Mouse (Mus musculus) adrenal gland, postnatal 4 days (tissue): ENCODE data around the gene Wdr45. TPM values are rescaled to one million over a fixed set of nuclear protein-coding genes. Genes with fewer than 3 reads are reported as not detected.

Source experiments
- DNase-seq, 2 experiments: peaks; one replicate each; pipeline ENCODE4 v3.0.0; 2021 to 2022; ENCODE audit warnings: low spot score in 2 of 2, mixed read lengths in 2 of 2
- total RNA-seq, 2 experiments: library from RNA; stranded (reverse); gene quantifications; 2 replicates each; pipeline ENCODE4 v1.2.3; 2021

The Wdr45 gene
- total RNA-seq, 2 experiments from 2014 or later: 68.0 to 75.4 TPM

GRCm38 (mm10) chrX:7763631-7764393 is 49.7 kb downstream of the Wdr45 start:
- no peak for DNase-seq

GRCm38 (mm10) chrX:7764657-7765280 is 50.6 kb downstream of the Wdr45 start:
- no peak for DNase-seq

GRCm38 (mm10) chrX:7765281-7765670 is 51.1 kb downstream of the Wdr45 start:
- DNase-seq: no peak

GRCm38 (mm10) chrX:7765764-7766163 is 51.6 kb downstream of the Wdr45 start:
- no peak for DNase-seq

GRCm38 (mm10) chrX:7769302-7770017 is 55.3 kb downstream of the Wdr45 start:
- no peak for DNase-seq

GRCm38 (mm10) chrX:7772766-7773165 is 58.6 kb downstream of the Wdr45 start:
- no peak for DNase-seq

- no peak for DNase-seq
Measured at GRCm38 (mm10) chrX:7775501-7776205, 61.5 kb downstream of the Wdr45 start.

GRCm38 (mm10) chrX:7776329-7777082 is 62.4 kb downstream of the Wdr45 start:
- no peak for DNase-seq

Other genes with a start within 250 kb of the Wdr45 start
- gene Foxp3, start 140.7 kb upstream of the Wdr45 start, total RNA-seq: under 1 TPM; 0.20 to 0.40 TPM
- 1 to 10 TPM; 6.0 to 6.7 TPM for gene Ppp1r3f, start 140.1 kb upstream of the Wdr45 start, total RNA-seq
- 10 to 100 TPM; 18.2 to 27.0 TPM for gene Ccdc22, start 108.8 kb upstream of the Wdr45 start, total RNA-seq
- gene Cacna1f, start 107.2 kb upstream of the Wdr45 start, total RNA-seq: under 1 TPM in 1 of 2 experiments, not detected in 1; 0.06 TPM
- gene Syp, start 75.9 kb upstream of the Wdr45 start, total RNA-seq: 10 to 100 TPM; 77.4 to 93.2 TPM
- 10 to 100 TPM; 16.4 to 18.7 TPM for gene Prickle3, start 57.1 kb upstream of the Wdr45 start, total RNA-seq
- 100 to 1,000 TPM in 1 of 2 experiments, 10 to 100 TPM in 1; 87.4 to 102 TPM for gene Plp2, start 42.9 kb upstream of the Wdr45 start, total RNA-seq
- gene Magix, start 33.1 kb upstream of the Wdr45 start, total RNA-seq: 1 to 10 TPM in 1 of 2 experiments, under 1 TPM in 1; 0.42 to 1.4 TPM
- 10 to 100 TPM; 47.7 to 48.2 TPM for gene Gpkow, start 17.2 kb upstream of the Wdr45 start, total RNA-seq
- gene Gm45208, start 7.9 kb downstream of the Wdr45 start, total RNA-seq: 1 to 10 TPM in 1 of 2 experiments, not detected in 1; 1.4 TPM
- 10 to 100 TPM; 15.5 to 16.0 TPM for gene Praf2, start 14.1 kb downstream of the Wdr45 start, total RNA-seq
- gene Ccdc120, start 36.6 kb downstream of the Wdr45 start, total RNA-seq: 10 to 100 TPM in 1 of 2 experiments, 1 to 10 TPM in 1; 9.0 to 10.8 TPM
- gene Tfe3, start 48.2 kb downstream of the Wdr45 start, total RNA-seq: 10 to 100 TPM; 39.9 to 41.0 TPM
- 10 to 100 TPM; 52.0 to 64.8 TPM for gene Gripap1, start 75.4 kb downstream of the Wdr45 start, total RNA-seq
- gene Kcnd1, start 108.0 kb downstream of the Wdr45 start, total RNA-seq: 1 to 10 TPM; 2.2 to 3.6 TPM
- 10 to 100 TPM; 73.4 to 86.3 TPM for gene Otud5, start 127.0 kb downstream of the Wdr45 start, total RNA-seq
- 1 to 10 TPM; 8.1 to 9.5 TPM for gene Pim2, start 163.9 kb downstream of the Wdr45 start, total RNA-seq
- gene Slc35a2, start 169.7 kb downstream of the Wdr45 start, total RNA-seq: 10 to 100 TPM; 38.7 to 42.9 TPM
- 100 to 1,000 TPM; 108 to 111 TPM for gene Pqbp1, start 184.9 kb downstream of the Wdr45 start, total RNA-seq
- 100 to 1,000 TPM in 1 of 2 experiments, 10 to 100 TPM in 1; 95.7 to 101 TPM for gene Timm17b, start 185.0 kb downstream of the Wdr45 start, total RNA-seq
- not detected for gene Gm10491, start 193.5 kb downstream of the Wdr45 start, total RNA-seq
- not detected for gene Gm10490, start 195.2 kb downstream of the Wdr45 start, total RNA-seq
- gene Pcsk1n, start 205.5 kb downstream of the Wdr45 start, total RNA-seq: 10 to 100 TPM; 63.6 to 65.7 TPM
- not detected for gene Eras, start 214.3 kb downstream of the Wdr45 start, total RNA-seq
- 10 to 100 TPM; 29.9 to 38.9 TPM for gene Hdac6, start 233.6 kb downstream of the Wdr45 start, total RNA-seq